In genomic region chr1:127577083-127577482, GRCm38 (mm10) we compare ENCODE assay signal across 10 mouse cellular contexts.
A peak's percentile ranks its signal among the peaks of the same experiment; 100 is the strongest.
DNase-seq lines count a peak whose midpoint lies in the region; ATAC-seq and TF ChIP-seq lines count a peak whose summit lies in the region.
"Had no signal": no experiment of that assay in that cellular context is flagged by ENCODE, and none has a peak within 500 bp of the region (broad histone marks: within the 10 kb centered on the region; RNA-seq: fewer than 3 reads in every experiment).

No protein-coding gene starts in this region.

- no peak overlapping the region for H3K9ac ChIP-seq in stomach, postnatal 0 days (ENCODE audit: low read length)
- H3K9ac ChIP-seq: embryonic facial prominence, embryonic 13.5 days; lung, embryonic 14.5 days had no signal

- no peak overlapping the region for H3K4me3 ChIP-seq in left cerebral cortex, adult 2 months
- peak overlapping the region; percentile 30; the same call in 1 of the 2 replicates for H3K4me3 ChIP-seq in forebrain, embryonic 10.5 days
- H3K4me3 ChIP-seq in stomach, postnatal 0 days (ENCODE audit: low read depth, low read length): no peak overlapping the region
- H3K4me3 ChIP-seq: embryonic facial prominence, embryonic 13.5 days had no signal

- no peaks in the 10 kb centered on the region for H3K27me3 ChIP-seq in forebrain, embryonic 10.5 days (ENCODE audit: poor library complexity, severe bottlenecking)
- no peaks in the 10 kb centered on the region for H3K27me3 ChIP-seq in splenic B cell, adult 2 months (ENCODE audit: control insufficient read depth, insufficient read depth, low read length, poor library complexity, severe bottlenecking)
- no peaks in the 10 kb centered on the region for H3K27me3 ChIP-seq in stomach, postnatal 0 days (ENCODE audit: control insufficient read depth, insufficient read depth, low read length)
- H3K27me3 ChIP-seq: embryonic facial prominence, embryonic 13.5 days had no signal

- no peak for TF ChIP-seq CTCF in left cerebral cortex, adult 2 months (IDR thresholded peaks at IDR 0.05)
- TF ChIP-seq CTCF in stomach, postnatal 0 days (IDR thresholded peaks at IDR 0.05; ENCODE audit: low read depth): no peak

- H3K4me2 ChIP-seq in stomach, postnatal 0 days (replicated peaks; ENCODE audit: low read depth): no peak overlapping the region
- H3K4me2 ChIP-seq: embryonic facial prominence, embryonic 13.5 days; lung, embryonic 14.5 days had no signal

- TF ChIP-seq EP300 in stomach, postnatal 0 days (optimal IDR thresholded peaks at IDR 0.05): no peak

- 58% methylated on average over 7 of the region's 7 CpGs for WGBS in forebrain, embryonic 10.5 days
- WGBS in stomach, postnatal 0 days: 90% methylated on average over 7 of the region's 7 CpGs

- intact Hi-C loops in left cerebral cortex, postnatal 4 days (cut with DNase I): no loop called here
- intact Hi-C loops in left cerebral cortex, adult 2 months (cut with DNase I): no loop called here
- intact Hi-C loops in gastrocnemius, postnatal 14 days (cut with DNase I; ENCODE audit: low total_unique reads): no loop called here

- no peaks in the 10 kb centered on the region for H3K36me3 ChIP-seq in forebrain, embryonic 10.5 days (replicated peaks)
- no peaks in the 10 kb centered on the region for H3K36me3 ChIP-seq in splenic B cell, adult 2 months (ENCODE audit: control insufficient read depth, insufficient read depth, low read length, poor library complexity, severe bottlenecking)
- H3K36me3 ChIP-seq in stomach, postnatal 0 days (ENCODE audit: control insufficient read depth, insufficient read depth, low read length): no peaks in the 10 kb centered on the region
- H3K36me3 ChIP-seq: embryonic facial prominence, embryonic 13.5 days had no signal

- no peak overlapping the region for H3K27ac ChIP-seq in left cerebral cortex, adult 2 months
- peak overlapping the region; percentile 88 for H3K27ac ChIP-seq in forebrain, embryonic 10.5 days
- no peak overlapping the region for H3K27ac ChIP-seq in stomach, postnatal 0 days (replicated peaks)
- H3K27ac ChIP-seq: embryonic facial prominence, embryonic 13.5 days had no signal

- ATAC-seq in stomach, postnatal 0 days (ENCODE audit: low FRiP score, low TSS enrichment): no peak

- peaks cover 63% of the 10 kb centered on the region for H3K4me1 ChIP-seq in forebrain, embryonic 10.5 days
- no peaks in the 10 kb centered on the region for H3K4me1 ChIP-seq in stomach, postnatal 0 days (replicated peaks; ENCODE audit: control insufficient read depth, insufficient read depth)
- H3K4me1 ChIP-seq: embryonic facial prominence, embryonic 13.5 days had no signal

- no peaks in the 10 kb centered on the region for H3K9me3 ChIP-seq in forebrain, embryonic 10.5 days
- H3K9me3 ChIP-seq in stomach, postnatal 0 days (ENCODE audit: control insufficient read depth, low read length): no peaks in the 10 kb centered on the region
- H3K9me3 ChIP-seq: embryonic facial prominence, embryonic 13.5 days had no signal

- peak; percentile 42 for DNase-seq in left cerebral cortex, postnatal 4 days
- no peak for DNase-seq in left cerebral cortex, adult 2 months (ENCODE audit: extremely low spot score in 1 of 2, low spot score in 2 of 2)
- DNase-seq in forebrain, embryonic 10.5 days (ENCODE audit: extremely low spot score, low spot score): peak; percentile 19
- DNase-seq in mesoderm, embryonic 11.5 days (ENCODE audit: low read depth, low spot score): peak; percentile 50
- peak; percentile 69 for DNase-seq in splenic B cell, adult 2 months (ENCODE audit: low read depth, low spot score)
- no peak for DNase-seq in gastrocnemius, postnatal 14 days
- DNase-seq in stomach, postnatal 0 days (ENCODE audit: low spot score): no peak
- DNase-seq: gastrocnemius, postnatal 36 days; lung, embryonic 14.5 days had no signal

Comparison
In these comparisons a context has a peak if more than half of its experiments do, and no peak if none do; other contexts are left out.
1. DNase-seq: peak in left cerebral cortex, postnatal 4 days (single experiment), forebrain, embryonic 10.5 days (single experiment), mesoderm, embryonic 11.5 days (single experiment) and splenic B cell, adult 2 months (single experiment); none in left cerebral cortex, adult 2 months (0 of 2), gastrocnemius, postnatal 14 days (single experiment) and stomach, postnatal 0 days (single experiment).